Mouse (Mus musculus): ENCODE data around the gene Nlrc4. TPM values are rescaled to one million over a fixed set of nuclear protein-coding genes. Genes with fewer than 3 reads are reported as not detected.

Gene Nlrc4
- total RNA-seq, 2 experiments from 2014 or later: 0.19 to 0.35 TPM

DNA sequence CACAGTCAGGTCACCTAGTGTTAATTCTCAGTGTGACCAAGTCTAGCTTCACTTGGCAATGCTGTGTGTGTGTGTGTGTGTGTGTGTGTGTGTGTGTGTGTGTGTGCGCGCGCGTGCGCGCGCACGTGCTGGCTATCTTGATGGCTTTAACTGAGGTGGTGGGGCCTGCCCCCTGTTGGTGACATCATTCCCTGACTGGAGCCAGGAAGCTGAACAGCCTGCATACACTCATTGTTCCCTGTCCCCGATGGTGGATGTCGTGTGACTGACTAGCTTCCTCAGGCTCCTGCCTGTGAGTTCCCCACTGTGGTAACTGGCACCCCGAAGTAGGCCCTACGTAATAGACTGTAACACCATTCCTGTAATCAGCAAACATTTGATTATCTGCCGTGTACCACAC, 27.5 kb downstream of the Nlrc4 start:
- DNase-seq (ENCODE audit: low spot score in 2 of 2): no peak

DNA sequence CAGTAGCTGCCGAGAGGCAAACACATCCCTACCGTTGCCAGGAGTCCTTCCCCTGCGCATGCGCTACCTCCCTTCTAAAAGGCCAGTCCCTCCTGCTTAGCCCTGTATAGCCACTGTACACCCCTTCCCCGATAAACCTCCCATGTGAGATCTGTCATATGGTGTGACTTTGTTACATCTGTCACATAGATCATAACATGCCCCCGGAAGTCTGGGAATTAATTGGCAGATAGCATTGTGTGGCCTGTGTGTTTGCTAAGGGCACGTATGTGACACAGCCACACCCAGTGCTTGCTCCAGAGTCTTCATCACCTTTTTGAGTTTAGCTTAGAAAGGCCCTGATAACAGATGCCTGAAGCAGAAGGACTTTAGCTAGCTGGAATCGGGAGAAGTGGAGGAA, 28.9 kb downstream of the Nlrc4 start:
- peak in 1 of 2 experiments; percentile 5 for DNase-seq (ENCODE audit: low spot score in 2 of 2)

GRCm38 (mm10) chr17:74424401-74425005, 34.4 kb downstream of the Nlrc4 start:
- no peak for DNase-seq (ENCODE audit: low spot score in 2 of 2)

DNA sequence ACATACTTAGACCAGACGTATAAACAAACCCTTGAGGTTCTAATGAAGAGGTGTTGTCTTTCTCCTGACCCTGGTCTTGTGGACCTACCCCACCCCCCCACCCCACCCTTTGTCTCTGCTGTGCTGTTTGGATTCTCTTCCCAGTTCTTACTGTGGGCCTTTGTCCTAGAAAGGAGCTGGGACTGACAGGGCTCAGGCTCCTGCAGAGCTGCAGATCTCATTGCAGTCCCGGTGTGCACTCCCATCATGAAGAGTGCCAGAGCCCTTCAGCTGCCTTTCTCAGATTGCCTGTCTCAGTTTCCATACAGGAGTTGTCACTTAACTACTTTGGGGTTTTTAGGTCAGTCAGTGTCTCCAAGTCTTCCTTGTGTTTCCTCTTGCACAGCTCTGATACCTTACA, 38.3 kb downstream of the Nlrc4 start:
- DNase-seq (ENCODE audit: low spot score in 2 of 2): no peak

- DNase-seq (ENCODE audit: low spot score in 2 of 2): no peak
Observed at GRCm38 (mm10) chr17:74418171-74418570, 40.8 kb downstream of the Nlrc4 start.

DNA sequence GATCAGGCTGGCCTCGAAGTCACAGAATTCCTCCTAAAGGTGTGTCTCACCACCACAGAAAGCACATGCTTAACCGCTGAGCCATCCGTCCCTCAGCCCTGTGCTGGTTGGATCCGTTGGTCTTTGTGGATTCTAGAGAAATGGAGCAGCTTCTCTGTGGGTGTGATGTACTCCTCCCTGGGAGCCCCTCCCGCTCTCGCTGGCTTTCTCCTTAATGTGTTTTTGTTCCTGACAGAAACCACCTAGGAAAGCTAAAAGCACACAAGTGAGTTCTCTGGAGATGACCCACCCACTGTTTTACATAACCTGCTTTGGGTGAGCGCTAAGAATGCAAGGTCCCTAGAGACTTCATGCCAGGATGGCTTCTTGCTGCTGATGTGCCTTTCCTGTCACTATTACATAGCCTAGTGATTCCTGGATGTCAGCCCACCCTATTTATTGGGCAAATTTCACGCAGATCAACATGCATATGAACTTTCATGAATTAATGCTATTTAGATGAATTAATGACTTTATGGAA, 42.0 kb downstream of the Nlrc4 start:
- DNase-seq (ENCODE audit: low spot score in 2 of 2): peak in 1 of 2 experiments; percentile 22

DNA sequence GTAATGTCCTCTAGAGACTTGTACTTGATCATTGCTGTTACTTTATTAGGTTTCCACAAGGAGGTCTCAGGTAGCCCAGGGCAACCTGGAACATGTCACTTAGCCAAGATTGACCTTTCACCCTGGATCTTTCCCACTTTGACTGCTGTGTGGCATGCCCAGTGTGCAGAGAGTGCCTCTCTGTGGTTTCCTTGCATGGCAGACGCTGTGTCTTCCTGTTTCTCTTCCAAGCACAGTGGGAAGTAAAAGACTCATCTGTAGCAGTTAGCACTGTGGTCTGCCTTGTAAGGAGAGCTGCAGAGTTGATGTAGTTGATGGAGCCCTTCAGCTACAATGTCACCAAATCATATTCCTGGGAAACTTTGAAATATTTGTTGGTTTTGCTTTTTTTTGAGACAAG, 44.3 kb downstream of the Nlrc4 start:
- no peak for DNase-seq (ENCODE audit: low spot score in 2 of 2)

DNA sequence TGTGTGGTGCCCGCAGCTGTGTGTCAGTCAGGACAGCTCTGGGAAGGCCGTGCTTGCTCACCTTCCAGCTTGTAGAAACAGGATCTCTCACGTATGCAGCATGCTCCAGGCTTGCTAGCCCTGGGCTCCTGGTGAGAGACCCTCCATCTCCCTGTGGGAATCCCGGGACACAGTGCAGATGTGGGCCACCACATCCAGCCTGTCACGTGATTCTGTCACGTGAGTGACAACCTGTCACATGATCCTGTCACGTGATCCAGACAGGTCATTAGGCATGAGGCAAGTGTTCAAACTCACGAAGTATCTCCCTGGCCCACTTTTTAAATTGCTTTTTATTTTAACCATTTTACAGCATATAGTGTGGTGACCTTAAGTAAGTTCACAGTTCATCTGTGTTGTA, 45.6 kb downstream of the Nlrc4 start:
- DNase-seq (ENCODE audit: low spot score in 2 of 2): no peak

DNA sequence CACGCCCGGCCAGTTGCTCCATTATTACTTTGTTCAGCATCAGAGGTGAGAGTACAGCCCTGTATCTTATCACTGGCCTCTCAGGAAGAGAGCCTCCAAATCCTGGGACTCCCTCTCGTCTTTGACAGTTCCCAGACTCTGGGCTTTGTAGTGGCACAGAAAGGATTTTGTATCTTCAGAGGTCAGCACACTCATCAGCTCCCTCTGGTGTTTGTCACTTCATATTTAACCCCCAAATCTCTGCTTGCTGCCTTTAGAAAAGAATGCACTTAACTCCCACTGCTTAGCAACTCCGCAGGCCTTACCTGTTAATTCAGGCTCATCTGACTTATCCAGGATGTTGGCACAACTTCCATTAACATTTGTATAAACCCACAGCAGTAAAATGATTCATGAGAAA, 49.2 kb downstream of the Nlrc4 start:
- DNase-seq (ENCODE audit: low spot score in 2 of 2): no peak

GRCm38 (mm10) chr17:74406487-74406886, 52.5 kb downstream of the Nlrc4 start:
- DNase-seq (ENCODE audit: low spot score in 2 of 2): no peak

DNA sequence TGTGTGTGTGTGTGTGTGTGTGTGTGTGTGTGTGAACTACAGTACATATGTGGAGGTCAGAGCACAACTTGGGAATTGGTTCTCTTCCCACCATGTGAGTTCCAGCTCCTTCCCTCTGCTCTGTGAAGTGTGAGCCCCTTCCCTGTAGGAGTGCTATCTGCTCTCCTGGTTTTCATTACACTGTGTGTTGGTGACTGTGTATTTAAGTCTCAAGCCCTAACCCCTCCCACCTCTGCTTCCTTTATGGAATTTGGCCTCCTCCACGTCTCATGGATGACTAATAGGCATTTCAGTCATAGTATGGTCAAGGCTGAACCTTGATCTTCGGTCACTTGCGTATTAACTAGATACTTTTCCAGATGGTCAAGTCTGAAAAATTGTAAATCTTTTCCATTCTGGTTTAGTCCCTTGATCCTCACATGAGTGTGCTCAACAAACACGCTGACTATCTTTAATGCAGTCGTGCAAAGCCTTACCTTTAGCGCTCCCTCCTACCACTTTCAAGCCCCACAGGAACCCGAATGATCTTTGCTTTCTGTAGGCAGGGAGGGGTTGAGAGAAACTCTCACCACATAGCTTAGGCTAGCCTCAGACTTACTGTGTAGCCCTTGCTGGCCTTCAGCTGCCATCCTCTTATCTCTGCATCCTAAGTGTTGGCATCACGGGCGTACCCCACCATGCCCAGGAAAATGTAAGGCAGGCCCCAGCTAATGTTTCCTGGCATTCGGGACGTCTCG, 56.3 kb downstream of the Nlrc4 start:
- no peak for DNase-seq (ENCODE audit: low spot score in 2 of 2)

DNA sequence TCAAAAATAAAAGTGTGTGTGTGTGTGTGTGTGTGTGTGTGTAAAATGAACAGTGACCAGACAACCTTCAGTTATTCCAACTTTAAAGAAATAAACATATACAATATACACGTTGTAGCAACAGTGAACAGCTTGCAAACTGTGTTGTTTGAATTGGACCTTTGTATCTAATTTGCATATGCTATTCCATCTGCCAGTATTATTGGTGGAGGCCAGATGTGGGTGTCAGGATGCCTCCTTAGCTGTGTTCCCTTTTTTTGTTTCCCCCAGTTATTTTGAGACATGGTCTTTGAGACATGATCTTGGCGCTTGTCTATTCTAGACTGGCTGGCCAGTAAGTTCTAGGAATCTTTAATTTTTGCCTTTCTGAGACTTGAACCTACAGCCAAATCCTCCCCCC, 61.8 kb downstream of the Nlrc4 start:
- no peak for DNase-seq (ENCODE audit: low spot score in 2 of 2)

DNA sequence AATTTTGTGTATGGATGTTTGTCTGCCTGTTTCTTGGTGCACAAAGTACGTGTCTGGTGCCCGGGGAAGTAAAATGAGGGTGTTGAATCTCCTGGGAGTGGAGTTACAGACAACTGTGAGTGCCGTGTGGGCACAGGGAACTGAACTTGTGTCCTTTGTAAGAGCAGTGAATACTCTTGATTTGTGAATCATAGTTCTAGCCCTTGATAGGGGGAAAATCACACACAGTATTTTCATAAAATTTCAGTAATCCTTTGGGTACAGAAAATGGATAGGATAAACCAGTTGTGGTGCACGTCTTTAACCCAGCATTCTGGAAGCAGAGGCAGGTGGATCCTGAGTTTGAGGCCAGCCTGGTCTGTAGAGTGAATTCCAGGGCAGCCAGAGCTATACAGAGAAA, 62.2 kb downstream of the Nlrc4 start:
- DNase-seq (ENCODE audit: low spot score in 2 of 2): no peak

- peak; percentile 96 to 97 for DNase-seq (ENCODE audit: low spot score in 2 of 2)
Observed at GRCm38 (mm10) chr17:74395383-74396065, 63.4 kb downstream of the Nlrc4 start, which contains the start of gene Slc30a6. Gene Slc30a6, plus strand, starts transcription at chr17:74395608.

GRCm38 (mm10) chr17:74394855-74395254, 64.1 kb downstream of the Nlrc4 start:
- no peak for DNase-seq (ENCODE audit: low spot score in 2 of 2)

DNA sequence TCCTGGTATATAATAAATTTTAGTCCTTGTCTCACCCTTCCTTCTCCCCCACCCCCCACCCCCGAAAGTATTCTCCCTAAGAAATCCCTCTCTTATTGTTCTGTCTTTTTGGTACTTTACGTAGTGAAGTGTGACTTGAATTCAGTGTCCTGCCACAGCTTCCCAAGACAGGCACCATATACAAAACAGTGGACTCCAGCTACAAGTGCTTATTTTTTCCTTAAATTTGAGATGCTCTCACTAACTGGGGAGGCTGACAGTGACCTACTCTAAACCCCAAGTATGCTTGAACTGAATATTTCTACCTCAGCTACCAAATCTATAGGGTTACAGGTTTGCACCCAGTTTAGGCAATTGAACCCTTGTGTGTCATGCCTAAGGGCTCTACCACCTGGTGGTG, 64.6 kb downstream of the Nlrc4 start:
- no peak for DNase-seq (ENCODE audit: low spot score in 2 of 2)

GRCm38 (mm10) chr17:74389847-74390246, 69.1 kb downstream of the Nlrc4 start:
- DNase-seq (ENCODE audit: low spot score in 2 of 2): no peak

DNA sequence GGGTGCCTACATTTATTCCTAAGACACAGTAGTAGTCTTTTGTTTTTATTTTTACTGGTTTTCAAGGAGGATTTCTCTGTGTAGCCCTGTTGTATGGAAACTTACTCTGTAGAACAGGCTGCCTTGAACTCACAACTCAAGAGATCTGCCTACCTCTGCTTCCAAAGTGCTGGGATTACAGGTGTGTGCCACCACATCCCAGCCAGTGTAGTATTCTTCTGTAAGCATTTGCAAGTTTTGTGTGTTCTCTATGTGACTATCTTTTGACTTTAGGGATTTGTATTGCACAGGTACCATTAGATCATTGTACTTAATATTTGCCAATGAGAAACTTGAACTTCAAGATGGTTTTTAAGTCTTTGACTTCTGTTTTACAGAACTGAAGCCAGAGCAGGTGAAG, 72.3 kb downstream of the Nlrc4 start:
- DNase-seq (ENCODE audit: low spot score in 2 of 2): no peak

DNA sequence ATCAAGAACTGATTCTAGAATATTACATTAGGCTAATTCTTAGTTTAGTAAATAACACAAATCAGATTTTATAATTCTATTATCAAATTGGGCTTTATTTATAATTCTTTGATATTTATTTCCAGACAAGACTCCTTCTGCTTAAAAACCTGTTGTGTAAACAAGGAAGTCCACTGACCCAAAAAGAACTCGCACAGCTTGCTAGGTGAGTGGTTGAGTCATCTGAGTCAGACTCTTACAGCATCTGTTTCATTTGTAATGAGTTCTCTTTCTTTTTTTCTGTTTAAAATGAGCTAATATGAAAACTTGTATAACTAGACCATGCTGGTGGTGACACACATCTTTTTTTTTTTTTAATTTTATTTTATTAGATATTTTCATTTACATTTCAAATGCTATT, 82.0 kb downstream of the Nlrc4 start:
- no peak for DNase-seq (ENCODE audit: low spot score in 2 of 2)

Data from left cerebral cortex, adult 18-20 months (tissue).